Mouse (Mus musculus): Measurements from ENCODE around the gene Specc1l. TPM values are rescaled to one million over a fixed set of nuclear protein-coding genes. Genes with fewer than 3 reads are reported as not detected.
"Not testable (repeated sequence)": the region's sequence is repeated elsewhere in the genome, so short reads cannot be mapped to it uniquely, and the experiment has no call there.

Specc1l gene
- total RNA-seq, 2 experiments from 2014 or later = 42.0 to 45.8 TPM

GRCm38 (mm10) chr10:75276427-75277013 is 64.6 kb downstream of the Specc1l start:
- no peak for DNase-seq (ENCODE audit: low spot score)

GRCm38 (mm10) chr10:75277501-75277900 is 65.6 kb downstream of the Specc1l start:
- no peak for DNase-seq (ENCODE audit: low spot score)

- no peak for DNase-seq (ENCODE audit: low spot score)
Observed at GRCm38 (mm10) chr10:75282648-75283047, 70.8 kb downstream of the Specc1l start.

GRCm38 (mm10) chr10:75283821-75284220 is 71.9 kb downstream of the Specc1l start:
- no peak for DNase-seq (ENCODE audit: low spot score)

GRCm38 (mm10) chr10:75288579-75288978 is 76.7 kb downstream of the Specc1l start:
- DNase-seq (ENCODE audit: low spot score) = no peak

GRCm38 (mm10) chr10:75289392-75289791 is 77.5 kb downstream of the Specc1l start:
- no peak for DNase-seq (ENCODE audit: low spot score)

GRCm38 (mm10) chr10:75290650-75291049 is 78.8 kb downstream of the Specc1l start:
- no peak for DNase-seq (ENCODE audit: low spot score)

- no peak for DNase-seq (ENCODE audit: low spot score)
Observed at GRCm38 (mm10) chr10:75291338-75291737, 79.5 kb downstream of the Specc1l start.

GRCm38 (mm10) chr10:75292206-75292605 is 80.3 kb downstream of the Specc1l start:
- DNase-seq (ENCODE audit: low spot score) = not testable (repeated sequence)

GRCm38 (mm10) chr10:75293288-75293687 is 81.4 kb downstream of the Specc1l start:
- no peak for DNase-seq (ENCODE audit: low spot score)

GRCm38 (mm10) chr10:75294362-75294761 is 82.5 kb downstream of the Specc1l start:
- no peak for DNase-seq (ENCODE audit: low spot score)

- DNase-seq (ENCODE audit: low spot score) = no peak
Observed at GRCm38 (mm10) chr10:75294926-75295325, 83.1 kb downstream of the Specc1l start.

- no peak for DNase-seq (ENCODE audit: low spot score)
Observed at GRCm38 (mm10) chr10:75298608-75299007, 86.7 kb downstream of the Specc1l start.

GRCm38 (mm10) chr10:75299785-75300418 is 88.0 kb downstream of the Specc1l start:
- peak; percentile 67 for DNase-seq (ENCODE audit: low spot score)

GRCm38 (mm10) chr10:75301195-75301806 is 89.4 kb downstream of the Specc1l start:
- DNase-seq (ENCODE audit: low spot score) = no peak

GRCm38 (mm10) chr10:75301937-75302336 is 90.1 kb downstream of the Specc1l start:
- no peak for DNase-seq (ENCODE audit: low spot score)

- no peak for DNase-seq (ENCODE audit: low spot score)
Observed at GRCm38 (mm10) chr10:75302536-75302935, 90.7 kb downstream of the Specc1l start.

- no peak for DNase-seq (ENCODE audit: low spot score)
Observed at GRCm38 (mm10) chr10:75303324-75304048, 91.6 kb downstream of the Specc1l start.

- DNase-seq (ENCODE audit: low spot score) = no peak
Observed at GRCm38 (mm10) chr10:75304049-75304405, 92.2 kb downstream of the Specc1l start.

GRCm38 (mm10) chr10:75304413-75304812 is 92.5 kb downstream of the Specc1l start:
- no peak for DNase-seq (ENCODE audit: low spot score)

GRCm38 (mm10) chr10:75307130-75307529 is 95.3 kb downstream of the Specc1l start:
- no peak for DNase-seq (ENCODE audit: low spot score)

- no peak for DNase-seq (ENCODE audit: low spot score)
Observed at GRCm38 (mm10) chr10:75312361-75312760, 100.5 kb downstream of the Specc1l start.

All from gastrocnemius, adult 18-20 months (tissue).